Mouse (Mus musculus): Measurements from ENCODE around the gene Elp5. TPM values are rescaled to one million over a fixed set of nuclear protein-coding genes. Genes with fewer than 3 reads are reported as not detected.
A peak's percentile ranks its signal among the peaks of the same experiment; 100 is the strongest.

The Elp5 gene
- polyA plus RNA-seq, 1 experiment from 2014 or later = 144 TPM

- DNase-seq (ENCODE audit: low spot score) (no peak), ATAC-seq (replicated peaks; ENCODE audit: low FRiP score) (no peak)
- H3K4me2 ChIP-seq (ENCODE audit: low read depth, low read length, severe bottlenecking) = peak overlapping the region; percentile 93; the same call in 1 of the 2 replicates
- H3K27me3 ChIP-seq (ENCODE audit: control insufficient read depth, insufficient read depth, low read length) = no peaks in the 10 kb centered on the region
- no peak overlapping the region for H3K27ac ChIP-seq (ENCODE audit: low read depth, low read length)
- H3K9ac ChIP-seq (ENCODE audit: low read length) = peak overlapping the region; percentile 69; the same call in 1 of the 2 replicates
- H3K9me3 ChIP-seq (ENCODE audit: control insufficient read depth, low read length) = no peaks in the 10 kb centered on the region
- H3K4me1 ChIP-seq (replicated peaks; ENCODE audit: control insufficient read depth, insufficient read depth, low read length) = peaks cover 14% of the 10 kb centered on the region
- WGBS = 72% methylated on average over 3 of the region's 3 CpGs
- peaks cover under 1% of the 10 kb centered on the region; the same call in 1 of the 2 replicates for H3K36me3 ChIP-seq (ENCODE audit: control insufficient read depth, insufficient read depth, low read length)
- no peak overlapping the region for H3K4me3 ChIP-seq (ENCODE audit: low read depth, low read length)
Observed at GRCm38 (mm10) chr11:69922796-69923195, 59.5 kb downstream of the Elp5 start.

GRCm38 (mm10) chr11:69922012-69922756, 60.1 kb downstream of the Elp5 start:
- peak overlapping the region; percentile 69 for H3K9ac ChIP-seq (ENCODE audit: low read length)
- peak overlapping the region; percentile 93 for H3K4me2 ChIP-seq (ENCODE audit: low read depth, low read length, severe bottlenecking)
- H3K4me1 ChIP-seq (replicated peaks; ENCODE audit: control insufficient read depth, insufficient read depth, low read length) = peaks cover 14% of the 10 kb centered on the region
- no peak for ATAC-seq (replicated peaks; ENCODE audit: low FRiP score)
- no peaks in the 10 kb centered on the region for H3K9me3 ChIP-seq (ENCODE audit: control insufficient read depth, low read length)
- DNase-seq (ENCODE audit: low spot score) = no peak
- H3K27me3 ChIP-seq (ENCODE audit: control insufficient read depth, insufficient read depth, low read length) = no peaks in the 10 kb centered on the region
- H3K27ac ChIP-seq (ENCODE audit: low read depth, low read length) = peak overlapping the region; percentile 94
- WGBS = 5% methylated on average over 12 of the region's 12 CpGs
- H3K36me3 ChIP-seq (ENCODE audit: control insufficient read depth, insufficient read depth, low read length) = peaks cover 7% of the 10 kb centered on the region
- peak overlapping the region; percentile 97 for H3K4me3 ChIP-seq (ENCODE audit: low read depth, low read length)

- H3K4me3 ChIP-seq (ENCODE audit: low read depth, low read length) = peak within 1 kb of the TSS; percentile 97
- peak within 1 kb of the TSS; percentile 95 for H3K9ac ChIP-seq (ENCODE audit: low read length)
- peak within 1 kb of the TSS; percentile 94 for H3K27ac ChIP-seq (ENCODE audit: low read depth, low read length)
- H3K36me3 ChIP-seq (ENCODE audit: control insufficient read depth, insufficient read depth, low read length) = peaks cover 7% of the 10 kb centered on the region
- no peaks in the 10 kb centered on the region for H3K27me3 ChIP-seq (ENCODE audit: control insufficient read depth, insufficient read depth, low read length)
- ATAC-seq (replicated peaks; ENCODE audit: low FRiP score) (peak; percentile 96), DNase-seq (ENCODE audit: low spot score) (peak; percentile 100)
- H3K4me1 ChIP-seq (replicated peaks; ENCODE audit: control insufficient read depth, insufficient read depth, low read length) = peaks cover 14% of the 10 kb centered on the region
- WGBS = under 1% methylated on average over 78 of the region's 78 CpGs
- H3K4me2 ChIP-seq (ENCODE audit: low read depth, low read length, severe bottlenecking) = peak within 1 kb of the TSS; percentile 93
- no peaks in the 10 kb centered on the region for H3K9me3 ChIP-seq (ENCODE audit: control insufficient read depth, low read length)
Observed at GRCm38 (mm10) chr11:69921114-69922011, 61.0 kb downstream of the Elp5 start, which contains the start of gene Eif5a. Eif5a (minus strand) TSS chr11:69921958.

GRCm38 (mm10) chr11:69920266-69921031, 61.9 kb downstream of the Elp5 start:
- Histone ChIP-seq H3K4me1 (replicated peaks; ENCODE audit: control insufficient read depth, insufficient read depth, low read length) (peaks cover 20% of the 10 kb centered on the region), H3K27ac (ENCODE audit: low read depth, low read length) (peak overlapping the region; percentile 91), H3K36me3 (ENCODE audit: control insufficient read depth, insufficient read depth, low read length) (peaks cover 15% of the 10 kb centered on the region), H3K9me3 (ENCODE audit: control insufficient read depth, low read length) (no peaks in the 10 kb centered on the region), H3K4me2 (ENCODE audit: low read depth, low read length, severe bottlenecking) (peak overlapping the region; percentile 93), H3K4me3 (ENCODE audit: low read depth, low read length) (peak overlapping the region; percentile 97), H3K27me3 (ENCODE audit: control insufficient read depth, insufficient read depth, low read length) (no peaks in the 10 kb centered on the region), H3K9ac (ENCODE audit: low read length) (peak overlapping the region; percentile 95)
- WGBS = under 1% methylated on average over 58 of the region's 65 CpGs
- ATAC-seq (replicated peaks; ENCODE audit: low FRiP score) (peak; percentile 35), DNase-seq (ENCODE audit: low spot score) (peak; percentile 87)

- ATAC-seq (replicated peaks; ENCODE audit: low FRiP score) (no peak), DNase-seq (ENCODE audit: low spot score) (peak; percentile 82)
- Histone ChIP-seq H3K9me3 (ENCODE audit: control insufficient read depth, low read length) (no peaks in the 10 kb centered on the region), H3K36me3 (ENCODE audit: control insufficient read depth, insufficient read depth, low read length) (peaks cover 15% of the 10 kb centered on the region), H3K27me3 (ENCODE audit: control insufficient read depth, insufficient read depth, low read length) (no peaks in the 10 kb centered on the region), H3K4me3 (ENCODE audit: low read depth, low read length) (peak overlapping the region; percentile 97), H3K4me2 (ENCODE audit: low read depth, low read length, severe bottlenecking) (peak overlapping the region; percentile 93), H3K9ac (ENCODE audit: low read length) (peak overlapping the region; percentile 95), H3K4me1 (replicated peaks; ENCODE audit: control insufficient read depth, insufficient read depth, low read length) (peaks cover 25% of the 10 kb centered on the region), H3K27ac (ENCODE audit: low read depth, low read length) (peak overlapping the region; percentile 91)
- 2% methylated on average over 17 of the region's 17 CpGs for WGBS
Observed at GRCm38 (mm10) chr11:69919661-69920265, 62.6 kb downstream of the Elp5 start.

- no peak for ATAC-seq (replicated peaks; ENCODE audit: low FRiP score)
- 87% methylated on average over 9 of the region's 9 CpGs for WGBS
- H3K9ac ChIP-seq (ENCODE audit: low read length) = peak overlapping the region; percentile 95
Observed at GRCm38 (mm10) chr11:69919053-69919452, 63.3 kb downstream of the Elp5 start.

More at GRCm38 (mm10) chr11:69919053-69919452, 63.3 kb downstream of the Elp5 start:
- H3K4me3 ChIP-seq (ENCODE audit: low read depth, low read length) = peak overlapping the region; percentile 97
- H3K4me1 ChIP-seq (replicated peaks; ENCODE audit: control insufficient read depth, insufficient read depth, low read length) = peaks cover 28% of the 10 kb centered on the region
- H3K27ac ChIP-seq (ENCODE audit: low read depth, low read length) = no peak overlapping the region; the same call in 1 of the 2 replicates
- H3K36me3 ChIP-seq (ENCODE audit: control insufficient read depth, insufficient read depth, low read length) = peaks cover 15% of the 10 kb centered on the region
- H3K9me3 ChIP-seq (ENCODE audit: control insufficient read depth, low read length) = no peaks in the 10 kb centered on the region
- peak overlapping the region; percentile 93 for H3K4me2 ChIP-seq (ENCODE audit: low read depth, low read length, severe bottlenecking)
- H3K27me3 ChIP-seq (ENCODE audit: control insufficient read depth, insufficient read depth, low read length) = no peaks in the 10 kb centered on the region
- no peak for DNase-seq (ENCODE audit: low spot score)
